Mouse (Mus musculus) forebrain, embryonic 13.5 days (tissue): ENCODE measurements around the gene 4932438H23Rik. TPM values are rescaled to one million over a fixed set of nuclear protein-coding genes. Genes with fewer than 3 reads are reported as not detected.
"Not testable (repeated sequence)": the region's sequence is repeated elsewhere in the genome, so short reads cannot be mapped to it uniquely, and the experiment has no call there.

Experiments used
- ATAC-seq: fragments of 200-750 bp; cut with Nextera tagmentation; 2 replicates; pipeline ENCODE4 v1.8.0; 2017
- H3K27ac ChIP-seq: fragments of 300-500 bp; sonication (generic); 2 replicates; pipeline ENCODE4 v1.5.1; 2015; ENCODE audit warnings: inconsistent platforms, mild to moderate bottlenecking, moderate library complexity
- H3K27me3 ChIP-seq: fragments of 300-500 bp; sonication (generic); 2 replicates; pipeline ENCODE4 v1.6.1; 2015; ENCODE audit warnings: mild to moderate bottlenecking, inconsistent platforms
- H3K36me3 ChIP-seq: fragments of 300-500 bp; sonication (generic); 2 replicates; pipeline ENCODE4 v1.6.1; 2015; ENCODE audit warnings: mild to moderate bottlenecking, inconsistent platforms; ENCODE audit not compliant: poor library complexity, severe bottlenecking
- H3K4me1 ChIP-seq: fragments of 300-500 bp; sonication (generic); 2 replicates; pipeline ENCODE4 v1.6.1; 2015; ENCODE audit warnings: inconsistent platforms
- H3K4me2 ChIP-seq: fragments of 300-500 bp; sonication (generic); 2 replicates; pipeline ENCODE4 v1.6.1; 2015; ENCODE audit warnings: inconsistent platforms, mild to moderate bottlenecking, moderate library complexity
- H3K4me3 ChIP-seq: fragments of 300-500 bp; sonication (generic); 2 replicates; pipeline ENCODE4 v1.5.1; 2015; ENCODE audit warnings: mild to moderate bottlenecking, inconsistent platforms
- H3K9ac ChIP-seq: fragments of 300-500 bp; sonication (generic); 2 replicates; pipeline ENCODE4 v1.6.1; 2015; ENCODE audit warnings: mild to moderate bottlenecking, inconsistent platforms
- H3K9me3 ChIP-seq: fragments of 300-500 bp; sonication (generic); replicated peaks from 2 replicates; pipeline ENCODE4 v1.6.1; 2016; ENCODE audit warnings: inconsistent platforms
- WGBS: fragments of 180-500 bp; shearing (Covaris S2); methylation state at CpG from one replicate; pipeline ENCODE4 v1.1.7; 2015; 5-methylcytosine and 5-hydroxymethylcytosine counted together
- polyA plus RNA-seq: library from polyadenylated mRNA; unstranded; fragments of >200 nt; fragmentation: Nextera tagmentation; extraction: Ambion mirVana; gene quantifications from 2 replicates; pipeline ENCODE4 v1.2.1, GENCODE M21; 2015

Gene 4932438H23Rik
- polyA plus RNA-seq, 1 experiment from 2014 or later = 0.68 TPM

DNA sequence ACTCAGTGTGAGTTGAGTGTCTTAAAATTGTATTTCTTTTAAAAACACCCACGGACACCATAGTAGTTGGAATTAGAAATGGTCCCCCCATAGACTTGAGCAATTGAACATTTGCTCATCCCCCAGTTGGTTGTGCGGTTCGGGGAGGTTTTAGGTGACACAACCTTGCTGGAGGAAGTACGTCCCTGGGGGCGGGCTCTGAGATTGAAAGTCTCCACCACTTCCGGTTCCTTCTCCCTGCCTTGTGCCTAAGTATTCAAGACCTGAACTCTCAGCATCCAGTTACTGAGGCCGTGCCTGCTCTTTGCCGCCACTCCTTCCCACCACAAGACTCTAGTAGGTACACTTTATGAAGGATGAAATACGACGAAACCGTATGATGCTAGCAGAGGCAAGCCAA is 2.9 kb upstream of the 4932438H23Rik start:
- Histone ChIP-seq H3K9me3 (no peaks in the 10 kb centered on the region), H3K4me3 (no peak overlapping the region), H3K9ac (no peak overlapping the region), H3K4me2 (no peak overlapping the region), H3K36me3 (no peaks in the 10 kb centered on the region), H3K27ac (no peak overlapping the region), H3K27me3 (peaks cover 30% of the 10 kb centered on the region), H3K4me1 (peaks cover 45% of the 10 kb centered on the region)
- 97% methylated on average over 11 of the region's 11 CpGs for WGBS
- ATAC-seq = no peak

DNA sequence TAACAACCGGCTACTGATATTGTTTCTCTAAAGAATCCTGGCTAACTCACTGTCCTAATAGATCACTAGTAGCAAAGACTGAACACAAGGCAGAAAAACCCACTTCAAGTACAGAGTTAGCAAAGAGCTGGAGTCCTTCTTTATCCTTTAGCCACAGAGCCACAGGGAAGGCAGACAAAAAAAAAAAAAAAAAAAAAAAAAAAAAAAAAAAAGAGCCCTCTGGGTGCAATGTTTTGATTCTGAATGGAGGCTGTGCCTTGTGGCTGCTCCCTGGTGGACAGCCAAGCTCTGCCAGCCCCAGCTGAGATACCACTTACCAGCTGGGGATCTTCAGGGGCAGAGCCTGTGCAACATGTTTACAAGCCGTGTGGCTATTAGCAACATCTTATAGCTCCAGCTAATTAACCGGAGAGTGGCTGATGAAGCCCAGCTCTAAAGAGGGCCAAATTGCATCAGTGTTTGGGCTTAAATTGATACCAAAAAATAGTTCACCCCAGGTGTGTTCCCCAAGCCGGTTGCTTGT is 2.1 kb upstream of the 4932438H23Rik start:
- no peaks in the 10 kb centered on the region for H3K9me3 ChIP-seq
- peaks cover 30% of the 10 kb centered on the region for H3K27me3 ChIP-seq
- no peak overlapping the region for H3K27ac ChIP-seq
- peaks cover 44% of the 10 kb centered on the region for H3K4me1 ChIP-seq
- ATAC-seq = no peak
- no peak overlapping the region for H3K4me3 ChIP-seq
- H3K9ac ChIP-seq = no peak overlapping the region
- no peaks in the 10 kb centered on the region for H3K36me3 ChIP-seq
- no peak overlapping the region for H3K4me2 ChIP-seq
- WGBS = 46% methylated on average over 4 of the region's 4 CpGs

DNA sequence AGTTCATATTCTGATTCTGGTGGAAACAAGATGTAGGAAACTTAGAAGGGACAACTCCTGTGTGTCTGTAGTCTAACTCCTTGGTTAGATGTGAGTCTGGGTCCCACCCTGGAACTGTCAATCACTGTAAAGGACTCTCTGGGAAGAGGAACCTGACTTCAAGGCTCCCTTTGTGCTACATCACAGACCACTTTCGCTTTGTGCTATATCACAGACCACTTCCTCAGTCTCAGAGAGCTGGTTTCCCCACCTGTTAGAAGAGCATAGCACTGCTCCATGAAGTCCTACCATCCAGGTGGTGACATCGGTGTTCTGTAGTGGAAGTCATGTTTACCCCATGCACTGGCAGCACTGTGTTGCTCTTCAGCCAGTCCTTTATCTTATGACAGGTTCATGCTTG is 1.1 kb upstream of the 4932438H23Rik start:
- WGBS = 98% methylated on average over 2 of the region's 2 CpGs
- Histone ChIP-seq H3K9me3 (no peaks in the 10 kb centered on the region), H3K4me1 (peaks cover 44% of the 10 kb centered on the region), H3K4me2 (no peak overlapping the region), H3K27ac (no peak overlapping the region), H3K36me3 (no peaks in the 10 kb centered on the region), H3K4me3 (no peak overlapping the region), H3K9ac (no peak overlapping the region), H3K27me3 (peaks cover 30% of the 10 kb centered on the region)
- no peak for ATAC-seq

DNA sequence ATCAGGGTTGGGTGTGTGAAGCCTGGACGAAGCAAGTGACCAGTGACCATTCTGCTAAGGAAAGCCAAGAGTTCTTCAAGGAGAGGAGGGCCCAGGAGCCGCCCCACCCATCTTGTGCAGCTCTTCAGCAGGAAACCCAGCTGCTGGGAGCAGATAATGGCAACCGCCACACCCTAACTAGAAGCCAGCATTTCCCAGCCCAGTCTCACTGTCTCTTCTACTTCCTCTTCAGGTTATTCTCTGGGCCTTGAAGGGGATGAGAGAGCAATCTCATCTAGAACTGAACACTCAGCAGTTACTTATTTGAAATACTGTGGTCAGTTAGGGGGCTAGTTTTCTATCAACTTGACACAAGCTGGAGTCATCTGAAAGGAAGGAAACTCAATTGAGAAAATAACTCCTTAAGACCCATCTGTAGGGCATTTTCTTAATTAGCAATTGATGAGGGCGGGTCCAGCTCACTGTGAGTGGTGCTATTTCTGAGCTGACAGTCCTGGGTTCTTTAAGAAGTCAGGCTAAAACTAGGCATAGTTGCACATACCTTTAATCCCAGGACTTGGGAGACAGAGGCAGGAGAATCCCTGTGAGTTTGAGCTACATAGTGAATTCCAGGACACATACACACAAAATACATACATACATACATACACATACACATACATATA is 8.1 kb downstream of the 4932438H23Rik start:
- 0 out of 2 replicates have a peak overlapping the region, but pooled peaks have one; percentile 23 for H3K9ac ChIP-seq
- no peak overlapping the region for H3K27ac ChIP-seq
- H3K27me3 ChIP-seq = peaks cover 22% of the 10 kb centered on the region; the same call in 1 of the 2 replicates
- peaks cover 14% of the 10 kb centered on the region for H3K4me1 ChIP-seq
- no peak overlapping the region for H3K4me2 ChIP-seq
- no peak overlapping the region for H3K4me3 ChIP-seq
- no peak for ATAC-seq
- WGBS = 81% methylated on average over 4 of the region's 4 CpGs
- no peaks in the 10 kb centered on the region for H3K36me3 ChIP-seq
- no peaks in the 10 kb centered on the region for H3K9me3 ChIP-seq

DNA sequence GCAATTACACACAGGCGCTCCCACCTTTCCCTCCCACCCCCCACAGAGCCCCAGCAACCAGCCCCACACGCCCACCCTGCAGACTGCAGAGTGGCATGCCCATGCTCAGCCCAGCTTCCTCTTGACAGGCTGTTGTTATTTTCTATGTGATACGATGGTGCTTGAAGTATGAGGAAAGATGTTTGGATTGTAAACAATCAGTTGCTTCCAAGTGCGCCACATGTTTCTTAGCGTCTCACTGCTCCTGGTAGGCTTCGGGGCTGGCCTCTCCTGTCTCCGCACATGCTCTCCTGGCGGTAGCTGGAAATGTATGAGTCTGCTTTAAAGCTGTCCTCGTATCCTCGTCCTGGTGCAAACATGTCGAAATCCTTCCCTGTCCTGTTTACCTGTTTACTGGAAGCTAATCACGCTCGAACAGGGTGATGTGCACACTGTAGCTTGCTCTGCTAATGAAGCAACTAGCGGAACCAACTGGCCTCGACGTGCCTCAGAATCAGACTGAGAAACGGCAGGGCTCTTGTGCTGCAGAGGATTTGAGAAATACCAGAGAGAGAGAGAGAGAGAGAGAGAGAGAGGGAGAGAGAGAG is 9.6 kb downstream of the 4932438H23Rik start:
- Histone ChIP-seq H3K9me3 (no peaks in the 10 kb centered on the region), H3K4me3 (no peak overlapping the region), H3K27me3 (peaks cover 23% of the 10 kb centered on the region), H3K9ac (no peak overlapping the region), H3K36me3 (no peaks in the 10 kb centered on the region), H3K27ac (no peak overlapping the region), H3K4me1 (peaks cover 17% of the 10 kb centered on the region), H3K4me2 (peak overlapping the region; percentile 13)
- WGBS = 68% methylated on average over 17 of the region's 17 CpGs
- ATAC-seq = peak; percentile 61

DNA sequence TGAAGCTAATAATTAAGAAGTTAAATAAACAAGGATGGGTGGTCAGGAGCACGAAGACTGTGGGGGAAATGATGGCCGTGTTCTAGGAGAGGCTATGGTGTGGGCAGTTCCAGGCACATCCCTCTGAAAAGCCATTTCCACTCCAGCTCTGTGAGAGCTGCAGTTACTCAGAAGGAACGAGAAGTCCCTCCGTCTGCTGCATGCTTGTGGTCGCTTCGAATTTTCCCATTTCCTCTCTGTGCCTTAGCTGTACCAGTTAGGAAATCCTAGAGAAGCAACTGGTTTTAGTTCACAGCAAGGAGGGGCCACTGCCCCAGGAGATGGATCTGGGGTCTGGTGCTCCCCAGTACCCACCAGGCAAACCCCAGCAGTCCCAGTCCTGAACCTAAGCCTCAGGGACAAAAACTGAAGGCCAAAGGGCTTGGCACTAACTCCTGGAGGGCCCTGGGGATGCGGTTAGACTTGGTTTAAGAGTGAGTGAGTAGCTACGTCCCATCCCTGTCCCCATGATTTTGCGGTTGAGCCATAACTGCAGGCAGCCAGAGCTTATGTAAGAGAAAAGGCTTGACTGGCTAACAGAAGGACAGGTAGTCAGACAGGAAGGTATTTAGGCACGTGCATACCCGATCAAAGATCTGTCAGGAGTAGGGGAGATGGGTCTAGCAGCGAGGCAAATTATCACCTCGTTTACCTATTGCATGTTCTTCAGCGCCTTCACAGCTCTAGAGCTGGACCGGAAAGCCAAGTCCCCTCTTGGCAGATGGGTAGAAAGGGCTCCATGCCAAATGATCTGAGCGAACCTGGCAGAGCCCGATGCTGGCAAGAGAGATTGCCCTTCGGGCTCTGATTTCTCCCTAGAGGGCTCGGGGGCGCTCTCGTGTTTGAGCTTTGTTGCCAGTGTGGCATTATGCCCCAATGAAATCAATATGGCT is 10.3 kb downstream of the 4932438H23Rik start:
- 83% methylated on average over 21 of the region's 21 CpGs for whole genome bisulfite sequencing
- H3K9me3 ChIP-seq = no peaks in the 10 kb centered on the region
- no peak overlapping the region for H3K9ac ChIP-seq
- no peaks in the 10 kb centered on the region for H3K36me3 ChIP-seq
- ATAC-seq = peak; percentile 71
- peaks cover 28% of the 10 kb centered on the region for H3K27me3 ChIP-seq
- no peak overlapping the region for H3K4me3 ChIP-seq
- peak overlapping the region; percentile 13 for H3K4me2 ChIP-seq
- no peak overlapping the region for H3K27ac ChIP-seq
- peaks cover 17% of the 10 kb centered on the region for H3K4me1 ChIP-seq

DNA sequence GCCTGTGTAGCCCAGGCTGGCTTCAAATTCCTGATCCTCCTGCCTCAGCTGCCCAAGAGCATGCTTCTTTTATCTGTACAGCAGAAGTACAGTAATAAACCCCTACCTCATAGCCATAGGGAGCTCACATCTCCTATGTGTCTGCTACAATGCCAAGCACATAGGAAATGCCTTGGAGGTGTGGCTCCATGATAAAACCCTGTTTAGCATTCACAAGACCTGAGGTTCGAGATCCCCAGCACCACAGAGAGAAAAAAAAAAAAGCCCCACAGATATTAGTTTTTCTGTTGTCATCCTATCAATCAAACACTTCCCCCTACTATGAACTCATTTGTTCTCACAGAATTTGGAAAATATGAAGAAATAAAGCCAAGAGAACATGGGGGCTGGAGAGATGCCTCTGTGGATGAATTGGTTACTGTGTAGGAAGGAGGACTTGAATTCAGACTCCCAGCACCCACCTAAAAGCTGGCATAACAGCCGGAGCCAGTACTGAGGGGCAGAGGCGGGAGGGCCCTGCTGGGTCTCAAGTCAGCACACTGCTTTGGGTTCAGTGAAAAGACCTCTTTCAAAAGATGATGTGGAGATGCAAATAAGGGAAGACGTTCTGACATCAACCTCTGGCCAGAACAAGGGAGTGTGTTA is 11.8 kb downstream of the 4932438H23Rik start:
- Histone ChIP-seq H3K36me3 (no peaks in the 10 kb centered on the region), H3K4me2 (no peak overlapping the region), H3K9ac (no peak overlapping the region), H3K27me3 (peaks cover 19% of the 10 kb centered on the region), H3K4me1 (peaks cover 17% of the 10 kb centered on the region), H3K4me3 (no peak overlapping the region), H3K9me3 (no peaks in the 10 kb centered on the region), H3K27ac (no peak overlapping the region)
- 63% methylated on average over 4 of the region's 4 CpGs for whole genome bisulfite sequencing
- ATAC-seq = no peak

DNA sequence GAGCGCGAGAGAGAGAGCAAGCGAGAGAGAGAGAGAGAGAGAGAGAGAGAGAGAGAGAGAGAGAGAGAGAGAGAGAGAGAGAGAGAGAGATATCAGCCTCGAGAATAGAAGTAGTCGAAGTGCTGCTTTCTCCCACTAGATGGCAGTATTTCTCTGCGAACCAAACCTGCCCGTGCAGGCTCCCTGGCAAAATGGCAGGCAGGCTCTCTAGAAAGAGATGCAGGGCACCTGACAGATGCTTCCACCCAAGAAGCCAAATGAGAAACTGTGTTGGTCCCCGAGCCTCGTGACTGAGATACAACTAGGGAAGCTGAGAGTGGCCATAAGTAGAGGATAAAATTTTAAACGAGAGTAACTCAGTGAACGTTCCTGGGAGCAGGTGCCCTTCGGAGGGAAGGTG is 13.4 kb downstream of the 4932438H23Rik start:
- no peaks in the 10 kb centered on the region for H3K9me3 ChIP-seq
- H3K27me3 ChIP-seq = peaks cover 13% of the 10 kb centered on the region
- peaks cover 17% of the 10 kb centered on the region for H3K4me1 ChIP-seq
- peak; percentile 58; the same call in 1 of the 2 replicates for ATAC-seq
- no peak overlapping the region for H3K4me3 ChIP-seq
- no peaks in the 10 kb centered on the region for H3K36me3 ChIP-seq
- no peak overlapping the region for H3K27ac ChIP-seq
- WGBS = 20% methylated on average over 11 of the region's 12 CpGs
- no peak overlapping the region for H3K9ac ChIP-seq
- H3K4me2 ChIP-seq = no peak overlapping the region

DNA sequence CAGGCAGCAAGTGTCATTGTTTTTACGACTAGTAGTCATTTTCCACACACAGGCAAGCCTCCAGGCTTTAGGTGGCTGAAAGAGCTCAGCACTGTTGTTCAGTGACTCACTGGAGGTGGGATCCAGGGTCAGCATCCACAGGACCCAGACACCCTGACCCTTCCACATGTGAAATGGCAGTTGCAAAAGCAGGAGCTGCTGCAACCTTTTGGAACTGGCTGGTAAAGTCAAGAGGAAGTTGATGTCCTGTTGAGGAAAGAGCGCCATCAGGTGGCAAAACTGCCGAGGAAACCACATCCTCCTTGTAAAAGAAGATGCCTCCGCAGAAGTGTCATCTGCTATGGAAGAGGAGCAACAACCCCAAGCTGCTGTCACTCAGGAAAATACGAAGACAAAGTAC is 18.7 kb downstream of the 4932438H23Rik start:
- no peak overlapping the region for H3K4me2 ChIP-seq
- no peaks in the 10 kb centered on the region for H3K4me1 ChIP-seq
- no peaks in the 10 kb centered on the region for H3K9me3 ChIP-seq
- ATAC-seq = no peak
- peaks cover 20% of the 10 kb centered on the region for H3K27me3 ChIP-seq
- no peak overlapping the region for H3K4me3 ChIP-seq
- H3K27ac ChIP-seq = no peak overlapping the region
- no peak overlapping the region for H3K9ac ChIP-seq
- H3K36me3 ChIP-seq = no peaks in the 10 kb centered on the region
- WGBS = 84% methylated on average over 5 of the region's 5 CpGs

DNA sequence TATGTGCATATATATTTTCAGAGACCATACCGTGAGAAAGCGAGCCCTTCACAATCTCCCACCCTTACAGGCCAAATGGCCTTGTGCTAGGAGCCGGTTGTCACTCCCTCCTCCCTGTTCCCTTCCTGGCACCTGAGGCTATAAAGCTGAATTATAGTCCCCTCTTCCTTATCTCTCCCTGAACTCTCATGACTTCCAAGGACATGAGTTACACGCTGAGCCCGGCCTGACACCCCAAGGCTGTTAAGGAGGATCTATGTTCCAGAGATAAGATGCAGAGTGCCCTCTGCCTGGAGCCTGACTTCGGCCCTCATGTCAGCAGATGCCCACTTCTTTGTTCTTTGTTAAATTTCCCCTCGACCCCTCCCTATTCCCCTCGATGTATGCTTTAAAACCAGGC is 19.5 kb downstream of the 4932438H23Rik start:
- not testable (repeated sequence) for H3K4me1 ChIP-seq, H3K27ac ChIP-seq, H3K4me2 ChIP-seq, H3K4me3 ChIP-seq, H3K9ac ChIP-seq, H3K36me3 ChIP-seq, H3K9me3 ChIP-seq, ATAC-seq
- peaks cover 17% of the 10 kb centered on the region for H3K27me3 ChIP-seq
- WGBS = 89% methylated on average over 8 of the region's 8 CpGs

DNA sequence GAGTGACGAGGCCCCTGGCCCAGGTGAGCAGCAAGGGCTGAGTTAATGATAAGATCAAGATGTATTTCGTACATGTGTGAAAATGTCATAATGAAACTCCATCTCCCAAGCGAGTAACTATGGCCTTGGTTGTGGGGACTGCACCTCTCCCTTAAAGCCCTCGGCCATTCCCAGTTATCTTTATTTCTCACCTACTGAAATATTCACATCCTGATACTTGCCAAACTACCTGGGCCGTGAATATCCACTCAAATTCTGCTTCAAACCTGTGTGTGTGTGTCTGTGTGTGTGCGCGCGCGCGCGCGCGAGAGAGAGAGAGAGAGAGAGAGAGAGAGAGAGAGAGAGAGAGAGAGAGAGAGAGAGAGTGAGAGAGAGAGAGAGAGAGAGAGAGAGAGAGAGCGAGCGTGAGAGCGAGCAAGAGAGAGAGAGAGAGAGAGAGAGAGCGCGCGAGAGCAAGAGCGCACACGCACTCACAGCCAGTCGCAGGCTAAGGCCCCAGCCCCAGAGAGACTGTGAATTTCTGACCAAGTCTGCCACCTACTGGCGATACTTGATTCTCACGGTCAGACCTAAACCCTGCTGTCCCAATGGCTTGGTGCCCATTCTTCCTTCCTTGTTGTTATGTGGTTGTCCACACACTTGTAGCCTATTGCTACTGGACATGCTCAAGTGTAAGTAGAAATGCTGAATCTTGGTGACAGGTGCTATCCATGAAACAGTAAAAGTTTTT is 21.6 kb downstream of the 4932438H23Rik start:
- ATAC-seq = peak; percentile 98
- H3K9me3 ChIP-seq = no peaks in the 10 kb centered on the region
- H3K36me3 ChIP-seq = no peaks in the 10 kb centered on the region
- no peak overlapping the region for H3K27ac ChIP-seq
- H3K4me1 ChIP-seq = peaks cover 5% of the 10 kb centered on the region
- no peak overlapping the region for H3K4me2 ChIP-seq
- H3K27me3 ChIP-seq = peaks cover 11% of the 10 kb centered on the region
- WGBS = 38% methylated on average over 21 of the region's 24 CpGs
- H3K4me3 ChIP-seq = no peak overlapping the region
- no peak overlapping the region; the same call in 1 of the 2 replicates for H3K9ac ChIP-seq
